Mouse (Mus musculus) hindbrain, embryonic 11.5 days (tissue): ENCODE data around the gene Cacna1d. TPM values are rescaled to one million over a fixed set of nuclear protein-coding genes. Genes with fewer than 3 reads are reported as not detected.

Experiments
- ATAC-seq: fragments of 200-750 bp; cut with Nextera tagmentation; 2 replicates; pipeline ENCODE4 v1.8.0; 2017; ENCODE audit warnings: mild to moderate bottlenecking, moderate TSS enrichment, moderate library complexity; ENCODE audit not compliant: low FRiP score
- DNase-seq: peaks from one replicate; pipeline ENCODE4 v3.0.0-alpha.2; 2015; ENCODE audit warnings: low spot score
- H3K27ac ChIP-seq: fragments of 300-500 bp; sonication (generic); 2 replicates; pipeline ENCODE4 v1.5.1; 2014; ENCODE audit warnings: mild to moderate bottlenecking, low read depth, low read length
- H3K27me3 ChIP-seq: fragments of 300-500 bp; sonication (generic); 2 replicates; pipeline ENCODE4 v1.6.1; 2014; ENCODE audit warnings: mild to moderate bottlenecking, low read length, moderate library complexity, mixed read lengths; ENCODE audit not compliant: control insufficient read depth, insufficient read depth
- H3K36me3 ChIP-seq: fragments of 300-500 bp; sonication (generic); 2 replicates; pipeline ENCODE4 v1.6.1; 2014; ENCODE audit warnings: mild to moderate bottlenecking, low read length, moderate library complexity, mixed read lengths; ENCODE audit not compliant: control insufficient read depth, insufficient read depth
- H3K4me1 ChIP-seq: fragments of 300-500 bp; sonication (generic); replicated peaks from 2 replicates; pipeline ENCODE4 v1.6.1; 2014; ENCODE audit warnings: low read length, mixed read lengths; ENCODE audit not compliant: control insufficient read depth, insufficient read depth
- H3K4me2 ChIP-seq: fragments of 300-500 bp; sonication (generic); replicated peaks from 2 replicates; pipeline ENCODE4 v1.6.1; 2014; ENCODE audit warnings: mild to moderate bottlenecking, low read depth, low read length
- H3K4me3 ChIP-seq: fragments of 300-500 bp; sonication (generic); 2 replicates; pipeline ENCODE4 v1.5.1; 2014; ENCODE audit warnings: low read depth, low read length
- H3K9ac ChIP-seq: fragments of 300-500 bp; sonication (generic); 2 replicates; pipeline ENCODE4 v1.6.1; 2014; ENCODE audit warnings: low read depth, low read length
- H3K9me3 ChIP-seq: fragments of 300-500 bp; sonication (generic); 2 replicates; pipeline ENCODE4 v1.6.1; 2016; ENCODE audit warnings: low read length; ENCODE audit not compliant: control insufficient read depth
- WGBS: fragments of 180-500 bp; shearing (Covaris S2); extraction: QIAGEN DNeasy Blood & Tissue Kit; methylation state at CpG from one replicate; pipeline ENCODE4 v1.1.7; 2014; 5-methylcytosine and 5-hydroxymethylcytosine counted together
- polyA plus RNA-seq: library from polyadenylated mRNA; unstranded; fragments of >200 nt; fragmentation: Nextera tagmentation; extraction: Ambion mirVana; gene quantifications from 2 replicates; pipeline ENCODE4 v1.2.1, GENCODE M21; 2014

Cacna1d gene
- polyA plus RNA-seq, 1 experiment from 2014 or later, result 2.9 TPM

GRCm38 (mm10) chr14:30519323-30519722 is 28.1 kb upstream of the Cacna1d start:
- no peak for DNase-seq
- Histone ChIP-seq H3K9me3 (no peaks in the 10 kb centered on the region), H3K4me1 (no peaks in the 10 kb centered on the region), H3K27me3 (no peaks in the 10 kb centered on the region), H3K27ac (no peak overlapping the region), H3K9ac (no peak overlapping the region), H3K4me2 (no peak overlapping the region), H3K36me3 (peaks cover 13% of the 10 kb centered on the region; the same call in 1 of the 2 replicates), H3K4me3 (no peak overlapping the region)
- WGBS, result 89% methylated on average over 5 of the region's 5 CpGs
- no peak for ATAC-seq

DNA sequence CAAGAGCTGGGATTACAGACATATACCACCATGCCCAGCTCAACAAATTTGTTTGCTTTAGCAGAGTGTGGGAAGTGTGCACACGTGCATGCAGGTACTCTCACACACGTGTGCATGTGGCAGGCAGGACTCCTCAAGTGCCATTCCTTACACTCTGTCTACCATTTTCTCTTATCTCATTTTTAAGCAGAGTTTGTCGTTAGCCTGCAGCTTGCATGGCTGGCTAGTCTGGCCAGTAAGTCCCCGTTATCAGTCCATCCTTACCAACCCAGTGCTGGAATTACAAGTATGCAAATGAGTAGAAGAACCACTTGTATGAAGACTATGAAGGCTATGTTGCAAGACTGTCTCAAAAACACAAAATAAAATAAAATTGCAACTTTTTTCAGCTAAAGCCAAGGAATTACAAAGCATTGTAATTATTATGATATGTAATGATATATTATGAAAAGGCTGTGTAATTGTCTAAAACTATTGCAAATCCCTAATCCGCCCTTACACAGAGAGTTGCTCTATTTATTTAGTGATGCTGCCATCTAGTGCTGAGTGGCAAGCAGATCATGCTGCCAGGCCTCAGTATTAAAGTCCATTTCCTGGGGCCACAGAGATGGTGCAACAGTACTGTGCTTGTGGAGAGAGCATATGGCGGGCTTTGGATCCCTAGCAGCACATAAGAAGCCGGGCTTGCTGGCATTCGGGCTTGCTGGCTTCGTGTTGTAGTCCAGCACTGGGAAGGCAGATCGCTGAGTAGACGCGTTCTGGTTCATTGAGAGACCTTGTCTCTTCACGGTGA is 24.9 kb upstream of the Cacna1d start:
- no peak overlapping the region for H3K9ac ChIP-seq
- DNase-seq (peak; percentile 19), ATAC-seq (no peak)
- no peak overlapping the region for H3K4me2 ChIP-seq
- no peak overlapping the region for H3K27ac ChIP-seq
- WGBS, result 93% methylated on average over 13 of the region's 13 CpGs
- no peaks in the 10 kb centered on the region for H3K4me1 ChIP-seq
- no peaks in the 10 kb centered on the region for H3K27me3 ChIP-seq
- no peak overlapping the region for H3K4me3 ChIP-seq
- no peaks in the 10 kb centered on the region for H3K9me3 ChIP-seq
- H3K36me3 ChIP-seq, result 0 out of 2 replicates have a peak, but pooled peaks cover 9% of the 10 kb centered on the region

DNA sequence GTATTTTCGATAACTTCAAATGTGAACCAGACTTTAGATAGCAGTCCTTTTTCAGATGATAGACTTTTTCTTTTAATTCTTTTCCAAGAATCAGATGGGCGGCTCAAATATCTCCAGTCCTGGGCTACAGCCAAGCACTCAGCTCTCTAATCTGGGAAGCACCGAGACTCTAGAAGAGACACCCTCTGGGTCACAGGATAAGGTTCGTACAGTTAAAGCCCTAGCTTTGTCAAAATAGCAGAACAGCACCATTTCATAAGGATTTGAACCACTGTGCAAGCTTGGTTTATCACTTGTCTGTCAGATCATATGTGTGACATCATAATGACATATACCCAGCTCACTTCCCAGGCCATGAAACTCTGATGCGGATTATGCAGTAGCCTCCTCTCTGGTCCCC is 21.6 kb upstream of the Cacna1d start:
- Histone ChIP-seq H3K27me3 (no peaks in the 10 kb centered on the region), H3K9me3 (no peaks in the 10 kb centered on the region), H3K4me2 (no peak overlapping the region), H3K4me3 (no peak overlapping the region), H3K4me1 (no peaks in the 10 kb centered on the region), H3K27ac (no peak overlapping the region), H3K9ac (no peak overlapping the region), H3K36me3 (0 out of 2 replicates have a peak, but pooled peaks cover 2% of the 10 kb centered on the region)
- no peak for DNase-seq
- ATAC-seq, result no peak
- WGBS, result 94% methylated on average over 5 of the region's 5 CpGs

DNA sequence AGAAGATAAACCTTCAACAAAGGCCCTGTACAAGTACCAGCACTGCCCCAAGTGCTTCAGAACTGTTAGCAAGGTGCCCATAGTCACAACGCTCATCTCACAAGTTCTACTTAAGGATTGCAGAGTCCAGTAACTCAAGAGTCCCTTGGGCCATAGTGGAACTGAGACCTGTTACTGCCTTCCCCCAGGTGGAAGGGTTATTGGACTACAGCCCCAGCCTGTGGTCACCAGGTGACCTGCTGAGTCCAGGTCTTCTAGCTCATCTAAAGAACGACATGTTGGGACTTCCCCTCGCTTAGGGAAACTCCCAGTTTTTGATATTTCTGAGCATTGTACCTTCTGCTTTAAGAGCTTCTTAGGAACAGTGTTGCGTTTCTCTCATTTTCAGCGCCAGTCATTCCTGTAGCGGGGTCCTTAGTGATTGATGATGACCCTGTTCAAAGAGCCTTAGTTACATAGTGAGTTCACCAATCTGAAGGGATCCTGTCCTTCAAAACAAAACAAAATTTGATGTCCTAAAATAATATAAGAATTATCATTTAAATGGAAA is 19.0 kb upstream of the Cacna1d start:
- no peak overlapping the region for H3K4me2 ChIP-seq
- H3K9ac ChIP-seq, result no peak overlapping the region
- no peaks in the 10 kb centered on the region for H3K4me1 ChIP-seq
- no peaks in the 10 kb centered on the region for H3K9me3 ChIP-seq
- no peaks in the 10 kb centered on the region for H3K27me3 ChIP-seq
- ATAC-seq (no peak), DNase-seq (no peak)
- H3K36me3 ChIP-seq, result 0 out of 2 replicates have a peak, but pooled peaks cover 2% of the 10 kb centered on the region
- WGBS, result 95% methylated on average over 6 of the region's 6 CpGs
- no peak overlapping the region for H3K27ac ChIP-seq
- H3K4me3 ChIP-seq, result no peak overlapping the region

DNA sequence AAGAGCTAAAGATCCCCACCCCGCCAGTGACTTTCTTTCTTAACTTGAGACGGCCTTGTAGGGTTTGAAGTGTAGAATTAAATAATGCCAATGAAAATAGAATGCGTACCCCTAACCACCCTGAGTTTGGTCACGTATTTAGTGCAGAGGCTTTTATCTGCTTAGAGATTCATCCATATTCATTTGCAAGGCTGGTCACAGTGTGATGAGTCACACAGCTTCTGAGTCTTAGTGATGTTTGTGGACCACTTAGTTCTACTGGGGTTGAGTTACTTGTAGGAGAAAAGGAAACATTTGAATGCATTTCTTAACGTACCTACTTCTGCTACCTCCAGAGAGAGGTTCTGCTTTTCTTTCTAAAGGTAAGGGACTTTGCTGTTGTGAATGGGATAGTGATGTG is 13.7 kb upstream of the Cacna1d start:
- no peak for ATAC-seq
- Histone ChIP-seq H3K9ac (no peak overlapping the region), H3K36me3 (no peaks in the 10 kb centered on the region), H3K4me2 (no peak overlapping the region), H3K27me3 (no peaks in the 10 kb centered on the region), H3K27ac (no peak overlapping the region), H3K9me3 (no peaks in the 10 kb centered on the region), H3K4me3 (no peak overlapping the region), H3K4me1 (no peaks in the 10 kb centered on the region)
- WGBS, result 90% methylated on average over 5 of the region's 5 CpGs
- no peak for DNase-seq

DNA sequence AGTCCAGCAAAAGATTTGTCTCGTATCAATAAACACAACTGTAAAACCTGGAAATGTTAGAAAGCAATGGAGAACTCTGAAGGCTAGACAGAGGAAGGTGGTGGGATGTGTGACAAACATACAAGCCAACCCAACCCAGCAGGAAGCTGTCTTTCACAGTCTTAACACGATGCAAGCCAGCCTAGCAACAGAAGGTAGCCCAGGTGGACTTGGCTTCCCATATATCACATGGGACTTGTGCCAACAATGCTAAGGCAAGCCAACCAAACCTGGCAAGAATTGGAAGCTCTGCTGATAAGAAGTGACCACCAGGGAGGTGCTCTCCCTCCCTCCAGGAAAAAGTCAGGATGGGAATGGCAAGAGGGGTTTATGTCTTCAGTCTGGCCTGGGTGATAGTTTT is 6.9 kb upstream of the Cacna1d start:
- Histone ChIP-seq H3K9me3 (no peaks in the 10 kb centered on the region), H3K4me3 (no peak overlapping the region), H3K27ac (no peak overlapping the region), H3K4me1 (no peaks in the 10 kb centered on the region), H3K27me3 (no peaks in the 10 kb centered on the region), H3K4me2 (no peak overlapping the region), H3K9ac (no peak overlapping the region), H3K36me3 (no peaks in the 10 kb centered on the region)
- 90% methylated on average over 2 of the region's 2 CpGs for WGBS
- no peak for DNase-seq
- ATAC-seq, result no peak

DNA sequence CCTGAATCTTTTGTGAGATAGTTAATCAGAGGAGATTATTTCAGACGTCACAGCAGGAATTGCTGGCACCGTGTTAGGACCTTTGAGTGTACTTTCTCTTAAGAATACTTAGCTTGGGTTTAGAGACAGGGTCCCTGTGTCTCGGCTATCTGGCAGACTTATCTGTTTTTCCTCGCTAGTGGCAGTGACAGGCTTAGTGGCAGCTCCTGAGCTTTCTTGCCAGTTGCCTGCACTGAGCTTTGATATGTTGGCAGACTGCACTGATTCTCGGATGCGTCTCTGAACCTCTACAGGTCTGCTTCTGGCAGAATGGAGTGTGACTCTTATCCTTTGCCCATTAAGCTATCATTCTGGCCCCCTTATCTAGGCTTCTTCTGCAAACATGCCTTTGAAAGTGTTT is 3.7 kb upstream of the Cacna1d start:
- H3K9me3 ChIP-seq, result no peaks in the 10 kb centered on the region
- H3K27ac ChIP-seq, result no peak overlapping the region
- no peak overlapping the region for H3K4me2 ChIP-seq
- 94% methylated on average over 6 of the region's 6 CpGs for WGBS
- no peak overlapping the region for H3K4me3 ChIP-seq
- DNase-seq, result no peak
- no peaks in the 10 kb centered on the region for H3K4me1 ChIP-seq
- H3K9ac ChIP-seq, result no peak overlapping the region
- no peaks in the 10 kb centered on the region for H3K27me3 ChIP-seq
- ATAC-seq, result no peak
- 0 out of 2 replicates have a peak, but pooled peaks cover 2% of the 10 kb centered on the region for H3K36me3 ChIP-seq

- Histone ChIP-seq H3K27me3 (no peaks in the 10 kb centered on the region), H3K27ac (no peak overlapping the region), H3K9me3 (no peaks in the 10 kb centered on the region), H3K4me2 (no peak overlapping the region), H3K4me3 (no peak overlapping the region), H3K36me3 (0 out of 2 replicates have a peak, but pooled peaks cover 2% of the 10 kb centered on the region), H3K4me1 (no peaks in the 10 kb centered on the region), H3K9ac (no peak overlapping the region)
- DNase-seq (no peak), ATAC-seq (no peak)
- WGBS, result 81% methylated on average over 1 of the region's 1 CpGs
These were observed 2.0 kb upstream of the Cacna1d start for GRCm38 (mm10) chr14:30493276-30493675.
